Mouse (Mus musculus) heart, adult 2 months (tissue): ENCODE data around the gene Patj. TPM values are rescaled to one million over a fixed set of nuclear protein-coding genes. Genes with fewer than 3 reads are reported as not detected.
A peak's percentile ranks its signal among the peaks of the same experiment; 100 is the strongest.

Experiments
- DNase-seq, 2 experiments: peaks; one replicate each; pipeline ENCODE4 v3.0.0; 2021
- H3K27ac ChIP-seq: fragments of 200-600 bp; 2 replicates; pipeline ENCODE4 v1.8.1; 2022
- H3K27me3 ChIP-seq: fragments of 200-500 bp; 2 replicates; pipeline ENCODE4 v1.6.1; 2012; ENCODE audit warnings: mild to moderate bottlenecking, low read length, inconsistent platforms, mixed read lengths; ENCODE audit not compliant: control insufficient read depth, insufficient read depth
- H3K36me3 ChIP-seq: fragments of 200-500 bp; 2 replicates; pipeline ENCODE4 v1.6.1; 2012; ENCODE audit warnings: low read length, inconsistent platforms; ENCODE audit not compliant: control insufficient read depth, insufficient read depth
- H3K4me1 ChIP-seq: fragments of 200-500 bp; 2 replicates; pipeline ENCODE4 v1.6.1; 2011; ENCODE audit warnings: low read length; ENCODE audit not compliant: control insufficient read depth, insufficient read depth
- H3K4me3 ChIP-seq: fragments of 200-600 bp; 2 replicates; pipeline ENCODE4 v1.8.1; 2022
- H3K79me2 ChIP-seq: fragments of 200-500 bp; replicated peaks from 2 replicates; pipeline ENCODE4 v1.6.1; 2012; ENCODE audit warnings: mild to moderate bottlenecking, inconsistent platforms, low read length, moderate library complexity, mixed read lengths; ENCODE audit not compliant: control insufficient read depth, insufficient read depth
- H3K9ac ChIP-seq: fragments of 200-500 bp; 2 replicates; pipeline ENCODE4 v1.6.1; 2012; ENCODE audit warnings: low read depth, mild to moderate bottlenecking, control low read depth, inconsistent platforms, low read length, mixed read lengths
- CTCF ChIP-seq: fragments of 200-600 bp; IDR thresholded peaks from 2 replicates; pipeline ENCODE4 v1.8.1; 2022; ENCODE audit warnings: antibody characterized with exemption, mild to moderate bottlenecking, moderate library complexity
- EP300 ChIP-seq: fragments of 200-500 bp; IDR thresholded peaks from 2 replicates; pipeline ENCODE4 v1.6.1; 2011; ENCODE audit warnings: low read depth, low read length, control low read depth; ENCODE audit not compliant: insufficient read depth
- POLR2A ChIP-seq: fragments of 200-500 bp; IDR thresholded peaks from 2 replicates; pipeline ENCODE4 v1.6.1; 2011; ENCODE audit warnings: mild to moderate bottlenecking, low read depth, low read length, control low read depth; ENCODE audit not compliant: insufficient read depth
- WGBS: fragments of 180-500 bp; shearing (Covaris S2); methylation state at CpG from one replicate; pipeline ENCODE4 v1.1.7; 2018; 5-methylcytosine and 5-hydroxymethylcytosine counted together
- intact Hi-C: fragments of 180-260 bp; cut with DNase I; formaldehyde crosslinking; loops from one replicate; pipeline ENCODE4 v1.15.1; 2025
- polyA plus RNA-seq: library from polyadenylated mRNA; depleted of rRNA; stranded (reverse); fragments of >200 nt; gene quantifications from 2 replicates; pipeline ENCODE4 v1.2.3, GENCODE M21; 2012
- total RNA-seq, 2 experiments: library from RNA; stranded (reverse); gene quantifications; 2 replicates each; pipeline ENCODE4 v1.2.3; 2021

Patj gene
- total and polyA plus RNA-seq, 3 experiments = 6.1 to 14.5 (median 13.8) TPM

GRCm38 (mm10) chr4:98550116-98550515, 154.5 kb downstream of the Patj start:
- no peak for DNase-seq
- H3K4me1 ChIP-seq = no peaks in the 10 kb centered on the region
- no peaks in the 10 kb centered on the region for H3K79me2 ChIP-seq
- 90% methylated on average over 5 of the region's 5 CpGs for WGBS
- no peak overlapping the region for H3K4me3 ChIP-seq
- TF ChIP-seq EP300 = no peak
- TF ChIP-seq CTCF = no peak
- TF ChIP-seq POLR2A = no peak
- H3K27me3 ChIP-seq = no peaks in the 10 kb centered on the region
- H3K36me3 ChIP-seq = no peaks in the 10 kb centered on the region
- H3K27ac ChIP-seq = no peak overlapping the region
- intact Hi-C loops = no loop called here
- no peak overlapping the region for H3K9ac ChIP-seq

DNA sequence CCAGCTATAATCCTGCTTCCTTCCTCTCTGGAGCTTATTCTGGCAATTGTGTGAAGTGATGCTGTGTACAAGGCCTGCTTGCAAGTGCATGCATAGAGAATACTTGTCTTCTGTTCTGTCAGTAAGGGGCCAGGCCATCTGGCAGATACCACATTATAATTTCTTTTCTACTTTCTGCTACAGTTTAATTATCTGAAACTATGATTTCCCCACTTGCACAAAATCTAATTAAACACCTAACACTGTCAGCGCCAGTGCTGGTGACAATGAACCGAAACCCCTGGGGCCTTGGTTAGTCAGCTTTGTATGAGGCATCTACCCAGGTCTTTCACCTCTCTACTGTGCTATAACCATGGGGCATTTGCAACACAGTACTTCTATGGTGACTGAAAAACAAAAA, 160.1 kb downstream of the Patj start:
- no peak for DNase-seq
- no peaks in the 10 kb centered on the region; the same call in 1 of the 2 replicates for H3K4me1 ChIP-seq
- no peak overlapping the region for H3K4me3 ChIP-seq
- no peaks in the 10 kb centered on the region for H3K79me2 ChIP-seq
- TF ChIP-seq POLR2A (no peak), EP300 (no peak), CTCF (no peak)
- WGBS = 95% methylated on average over 2 of the region's 2 CpGs
- no peak overlapping the region for H3K27ac ChIP-seq
- no peaks in the 10 kb centered on the region for H3K36me3 ChIP-seq
- no peaks in the 10 kb centered on the region for H3K27me3 ChIP-seq
- no peak overlapping the region for H3K9ac ChIP-seq
- intact Hi-C loops = no loop called here

DNA sequence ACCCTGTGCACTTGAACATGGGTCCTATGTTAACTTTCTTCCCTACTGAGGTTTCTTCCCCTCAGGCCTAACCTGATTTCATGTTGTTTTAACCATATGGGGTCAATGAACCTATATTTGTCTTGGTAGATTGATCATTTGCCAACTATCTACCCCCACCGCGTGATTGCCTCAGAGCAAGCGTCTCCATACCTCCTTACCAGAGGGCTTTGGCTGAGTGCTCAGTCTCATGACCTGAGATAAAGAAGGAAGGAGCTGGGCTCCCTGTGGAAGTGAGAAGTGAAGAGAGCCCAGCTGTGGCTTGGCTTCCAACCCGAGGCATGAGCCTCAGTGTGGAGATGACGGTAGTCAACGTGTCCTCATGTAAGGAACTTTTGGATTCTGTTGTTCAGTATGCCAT, 160.9 kb downstream of the Patj start:
- WGBS = 59% methylated on average over 6 of the region's 6 CpGs
- intact Hi-C loops = no loop called here
- Histone ChIP-seq H3K27me3 (no peaks in the 10 kb centered on the region), H3K27ac (no peak overlapping the region; the same call in 1 of the 2 replicates), H3K9ac (no peak overlapping the region), H3K79me2 (no peaks in the 10 kb centered on the region), H3K4me1 (no peaks in the 10 kb centered on the region; the same call in 1 of the 2 replicates), H3K4me3 (no peak overlapping the region), H3K36me3 (no peaks in the 10 kb centered on the region)
- no peak for DNase-seq
- TF ChIP-seq CTCF = no peak
- no peak for TF ChIP-seq EP300
- TF ChIP-seq POLR2A = no peak

- Histone ChIP-seq H3K36me3 (no peaks in the 10 kb centered on the region), H3K4me1 (no peaks in the 10 kb centered on the region; the same call in 1 of the 2 replicates), H3K79me2 (no peaks in the 10 kb centered on the region), H3K4me3 (no peak overlapping the region), H3K27ac (peak overlapping the region; percentile 28; the same call in 1 of the 2 replicates), H3K27me3 (no peaks in the 10 kb centered on the region), H3K9ac (no peak overlapping the region)
- intact Hi-C loops = no loop called here
- 61% methylated on average over 13 of the region's 13 CpGs for WGBS
- DNase-seq = peak; percentile 34 to 50
- TF ChIP-seq CTCF = no peak
- 0 out of 2 replicates have a peak, but pooled peaks have one; percentile 19 for TF ChIP-seq EP300
These were observed 161.6 kb downstream of the Patj start for GRCm38 (mm10) chr4:98557192-98557591.

- Histone ChIP-seq H3K36me3 (no peaks in the 10 kb centered on the region), H3K27me3 (no peaks in the 10 kb centered on the region), H3K4me3 (no peak overlapping the region), H3K79me2 (no peaks in the 10 kb centered on the region), H3K9ac (no peak overlapping the region), H3K4me1 (peaks cover 6% of the 10 kb centered on the region; the same call in 1 of the 2 replicates), H3K27ac (no peak overlapping the region)
- intact Hi-C loops = no loop called here
- no peak for TF ChIP-seq CTCF
- TF ChIP-seq EP300 = no peak
- TF ChIP-seq POLR2A = no peak
- DNase-seq = no peak
- 76% methylated on average over 9 of the region's 9 CpGs for WGBS
These were observed 164.7 kb downstream of the Patj start for GRCm38 (mm10) chr4:98560196-98560830.

- WGBS = 48% methylated on average over 5 of the region's 5 CpGs
- Histone ChIP-seq H3K27me3 (no peaks in the 10 kb centered on the region), H3K4me1 (peaks cover 6% of the 10 kb centered on the region; the same call in 1 of the 2 replicates), H3K79me2 (no peaks in the 10 kb centered on the region), H3K4me3 (no peak overlapping the region), H3K9ac (no peak overlapping the region), H3K27ac (peak overlapping the region; percentile 75), H3K36me3 (no peaks in the 10 kb centered on the region)
- DNase-seq = no peak
- no peak for TF ChIP-seq CTCF
- intact Hi-C loops = no loop called here
These were observed 167.5 kb downstream of the Patj start for GRCm38 (mm10) chr4:98563082-98563481.
